In genomic region chr13:26009131-26009530, GRCm38 (mm10) we compare ENCODE assay signal across 20 mouse cellular contexts.
DNase-seq lines count a peak whose midpoint lies in the region; ATAC-seq and TF ChIP-seq lines count a peak whose summit lies in the region.
"Had no signal": no experiment of that assay in that cellular context is flagged by ENCODE, and none has a peak within 500 bp of the region (broad histone marks: within the 10 kb centered on the region; RNA-seq: fewer than 3 reads in every experiment).

No protein-coding gene starts in this region.

- CTCF ChIA-PET in Patski (lab: Charles Lee): no interaction called here

- intact Hi-C loops in gastrocnemius, postnatal 36 days (cut with DNase I): no loop called here

- no peak for TF ChIP-seq CTCF in Patski (IDR thresholded peaks at IDR 0.05)

- POLR2A ChIA-PET in Patski (lab: Charles Lee): no interaction called here

- in situ Hi-C loops in Patski (cut with MboI; ENCODE audit: low pct_unique_long_range_greater_than_20kb): no loop called here

- ATAC-seq in Patski: no peak
- no peak for ATAC-seq in megakaryocyte progenitor cell, adult 5-6 weeks (replicated peaks; ENCODE audit: poor library complexity)
- ATAC-seq: intestine, embryonic 16.5 days had no signal

- no peaks in the 10 kb centered on the region for H3K27me3 ChIP-seq in Patski
- H3K27me3 ChIP-seq: embryonic facial prominence, embryonic 12.5 days; heart, embryonic 12.5 days; hindbrain, embryonic 15.5 days; neural tube, embryonic 15.5 days had no signal

- peak; percentile 22 to 70 for DNase-seq in layer of hippocampus, adult 18-20 months (ENCODE audit: low spot score in 2 of 2)
- DNase-seq in layer of hippocampus, postnatal 25 days (ENCODE audit: extremely low spot score in 1 of 2, low spot score in 1 of 2): no peak
- peak; percentile 12 for DNase-seq in Patski (ENCODE audit: low read depth, low spot score)
- peak; percentile 52 for DNase-seq in layer of hippocampus, adult 9-11 months
- DNase-seq in right cerebral cortex, postnatal 10 days (ENCODE audit: low spot score in 2 of 2): peak; percentile 21 to 42
- no peak for DNase-seq in spleen, postnatal 4 days (ENCODE audit: low spot score in 2 of 2)
- DNase-seq in gastrocnemius, postnatal 36 days: no peak
- DNase-seq: adrenal gland, postnatal 10 days; cerebellum, adult 18-20 months; heart, postnatal 36 days; kidney, postnatal 10 days; lung, adult 18-20 months; lung, postnatal 36 days; thymus, postnatal 36 days had no signal

Comparison
In these comparisons a context has a peak if more than half of its experiments do, and no peak if none do; other contexts are left out.
1. DNase-seq: peak in layer of hippocampus, adult 18-20 months (2 of 2), Patski (single experiment), layer of hippocampus, adult 9-11 months (single experiment) and right cerebral cortex, postnatal 10 days (2 of 2); none in layer of hippocampus, postnatal 25 days (0 of 2), spleen, postnatal 4 days (0 of 2) and gastrocnemius, postnatal 36 days (0 of 2).